Comparison of ENCODE assay signal across 8 mouse cellular contexts in the genomic region with DNA sequence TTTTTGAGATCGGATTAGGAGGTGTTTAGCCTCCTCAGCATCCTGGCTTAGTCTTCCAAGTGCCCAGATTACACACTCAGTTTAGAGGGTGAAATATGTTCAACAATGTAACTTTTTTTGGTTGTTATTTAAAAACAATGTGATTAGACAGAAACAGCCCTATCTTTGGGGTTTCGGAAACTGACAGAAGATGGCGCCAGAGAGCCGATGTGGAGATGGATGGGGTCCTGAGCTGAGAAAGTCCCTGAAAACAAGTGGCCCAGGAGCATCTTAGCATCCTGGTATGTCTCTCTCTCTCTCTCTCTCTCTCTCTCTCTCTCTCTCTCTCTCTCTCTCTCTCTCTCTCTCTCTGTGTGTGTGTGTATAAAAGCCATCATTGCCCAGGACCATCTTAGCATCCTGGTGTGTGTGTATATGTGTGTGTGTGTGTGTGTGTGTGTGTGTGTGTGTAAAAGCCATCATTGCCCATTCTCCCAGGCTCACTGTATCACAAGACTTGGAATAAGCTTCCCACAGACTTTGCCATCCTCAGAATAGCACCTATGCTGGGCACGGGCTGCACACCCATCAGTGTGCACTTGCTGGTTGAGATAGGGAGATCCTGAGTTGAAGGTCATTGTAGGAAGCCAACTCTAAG.
DNase-seq lines count a peak whose midpoint lies in the region; ATAC-seq and TF ChIP-seq lines count a peak whose summit lies in the region.

No protein-coding gene starts in this region.

- TF ChIP-seq POLR2A in bone marrow macrophage, adult 2 months (IDR thresholded peaks at IDR 0.05; ENCODE audit: borderline replicate concordance, low read depth, low read length) = no peak

- H3K27me3 ChIP-seq in forebrain, embryonic 14.5 days (replicated peaks; ENCODE audit: control insufficient read depth, insufficient read depth, low read length) = no peaks in the 10 kb centered on the region
- H3K27me3 ChIP-seq in kidney, postnatal 0 days (ENCODE audit: insufficient read depth, low read length) = 0 out of 2 replicates have a peak, but pooled peaks cover 5% of the 10 kb centered on the region
- H3K27me3 ChIP-seq in lung, embryonic 16.5 days (ENCODE audit: control insufficient read depth, insufficient read depth, low read depth, low read length) = no peaks in the 10 kb centered on the region

- no peak overlapping the region for H3K9ac ChIP-seq in forebrain, embryonic 14.5 days (ENCODE audit: low read length)
- H3K9ac ChIP-seq in kidney, postnatal 0 days (ENCODE audit: low read depth, low read length) = no peak overlapping the region
- no peak overlapping the region for H3K9ac ChIP-seq in lung, embryonic 16.5 days (ENCODE audit: low read length)

- TF ChIP-seq CTCF in bone marrow macrophage, adult 2 months (IDR thresholded peaks at IDR 0.05; ENCODE audit: low read depth, low read length) = peak; percentile 26; the same call in 1 of the 2 replicates
- TF ChIP-seq CTCF in kidney, postnatal 0 days (IDR thresholded peaks at IDR 0.05; ENCODE audit: low read depth) = peak; percentile 90

- no peaks in the 10 kb centered on the region for H3K4me1 ChIP-seq in bone marrow macrophage, adult 2 months (ENCODE audit: control insufficient read depth, insufficient read depth, low read length)
- H3K4me1 ChIP-seq in forebrain, embryonic 14.5 days (ENCODE audit: control insufficient read depth, insufficient read depth, low read length) = no peaks in the 10 kb centered on the region
- H3K4me1 ChIP-seq in kidney, postnatal 0 days (replicated peaks; ENCODE audit: insufficient read depth, low read length) = no peaks in the 10 kb centered on the region
- 0 out of 2 replicates have a peak, but pooled peaks cover 2% of the 10 kb centered on the region for H3K4me1 ChIP-seq in lung, embryonic 16.5 days (replicated peaks; ENCODE audit: control insufficient read depth, insufficient read depth, low read length)

- WGBS in forebrain, embryonic 14.5 days = 20% methylated on average over 5 of the region's 5 CpGs
- 27% methylated on average over 5 of the region's 5 CpGs for WGBS in kidney, postnatal 0 days
- 17% methylated on average over 5 of the region's 5 CpGs for WGBS in lung, embryonic 16.5 days

- H3K36me3 ChIP-seq in forebrain, embryonic 14.5 days (ENCODE audit: control insufficient read depth, insufficient read depth, low read length) = no peaks in the 10 kb centered on the region
- no peaks in the 10 kb centered on the region for H3K36me3 ChIP-seq in kidney, postnatal 0 days (ENCODE audit: insufficient read depth, low read length)
- H3K36me3 ChIP-seq in lung, embryonic 16.5 days (ENCODE audit: control insufficient read depth, insufficient read depth, low read length) = no peaks in the 10 kb centered on the region

- ATAC-seq in forebrain, embryonic 14.5 days = peak; percentile 77
- peak; percentile 11; the same call in 1 of the 2 replicates for ATAC-seq in kidney, postnatal 0 days (replicated peaks; ENCODE audit: low FRiP score, low read depth)
- peak; percentile 62 for ATAC-seq in lung, embryonic 16.5 days (ENCODE audit: low read depth)
- no peak for ATAC-seq in activated CD4-positive, CD25-positive, alpha-beta regulatory T cell, adult 4 months

- no peak overlapping the region for H3K4me3 ChIP-seq in bone marrow macrophage, adult 2 months (ENCODE audit: insufficient read depth, low read length)
- no peak overlapping the region for H3K4me3 ChIP-seq in forebrain, embryonic 14.5 days (ENCODE audit: low read depth, low read length)
- H3K4me3 ChIP-seq in kidney, postnatal 0 days (replicated peaks; ENCODE audit: low read depth, low read length) = no peak overlapping the region
- H3K4me3 ChIP-seq in lung, embryonic 16.5 days (ENCODE audit: low read length) = no peak overlapping the region

- no peaks in the 10 kb centered on the region for H3K9me3 ChIP-seq in forebrain, embryonic 14.5 days (replicated peaks; ENCODE audit: control insufficient read depth, low read length)
- no peaks in the 10 kb centered on the region for H3K9me3 ChIP-seq in kidney, postnatal 0 days (replicated peaks; ENCODE audit: low read length)
- H3K9me3 ChIP-seq in lung, embryonic 16.5 days (ENCODE audit: control insufficient read depth, low read length) = no peaks in the 10 kb centered on the region

- no peak overlapping the region for H3K27ac ChIP-seq in bone marrow macrophage, adult 2 months (ENCODE audit: insufficient read depth, low read depth, low read length)
- no peak overlapping the region for H3K27ac ChIP-seq in forebrain, embryonic 14.5 days (ENCODE audit: low read depth, low read length)
- no peak overlapping the region for H3K27ac ChIP-seq in kidney, postnatal 0 days
- no peak overlapping the region for H3K27ac ChIP-seq in lung, embryonic 16.5 days (ENCODE audit: low read length)

- DNase-seq in 3T3-L1 (ENCODE audit: low read depth, low spot score) (peak; percentile 72), A20 (ENCODE audit: low read depth, low spot score) (peak; percentile 65)
- DNase-seq in forebrain, embryonic 14.5 days (ENCODE audit: low spot score) = peak; percentile 86
- peak; percentile 81 for DNase-seq in kidney, postnatal 0 days (ENCODE audit: low spot score)
- peak; percentile 42 for DNase-seq in retina, postnatal 7 days (ENCODE audit: low read depth, low spot score)

- no peak overlapping the region for H3K4me2 ChIP-seq in forebrain, embryonic 14.5 days (ENCODE audit: low read length)
- H3K4me2 ChIP-seq in kidney, postnatal 0 days (ENCODE audit: low read length) = no peak overlapping the region
- H3K4me2 ChIP-seq in lung, embryonic 16.5 days (ENCODE audit: low read depth, low read length) = no peak overlapping the region
